Mouse (Mus musculus) stomach, postnatal 0 days (tissue): ENCODE measurements around the gene Cdkl4.

ENCODE experiments used
- CTCF ChIP-seq: IDR thresholded peaks from 2 replicates; pipeline ENCODE4 v1.5.1; 2016; ENCODE audit warnings: antibody characterized with exemption, low read depth, mild to moderate bottlenecking, moderate library complexity
- EP300 ChIP-seq: optimal IDR thresholded peaks from 2 replicates; pipeline ENCODE3; 2016; ENCODE audit warnings: antibody characterized with exemption

GRCm38 (mm10) chr17:80521521-80522228 lies 55.9 kb downstream of the Cdkl4 start:
- TF ChIP-seq CTCF (no peak), EP300 (no peak)
